Mouse (Mus musculus) olfactory bulb, adult 2 months (tissue): ENCODE results near the gene Chrnb2.

Experiments
- CTCF ChIP-seq: fragments of 200-500 bp; IDR thresholded peaks from 2 replicates; pipeline ENCODE4 v1.5.1; 2012; ENCODE audit warnings: low read depth, mild to moderate bottlenecking, low read length, moderate library complexity; ENCODE audit not compliant: insufficient read depth
- POLR2A ChIP-seq: fragments of 200-500 bp; IDR thresholded peaks from 2 replicates; pipeline ENCODE4 v1.6.1; 2012; ENCODE audit warnings: mild to moderate bottlenecking, low read depth, low read length, moderate library complexity; ENCODE audit not compliant: insufficient read depth

- TF ChIP-seq POLR2A (no peak), CTCF (no peak)
These were observed 31.3 kb upstream of the Chrnb2 start for GRCm38 (mm10) chr3:89795746-89796145.
